Mouse (Mus musculus) B cell, adult 2 months (primary cell): ENCODE results near the gene Rhobtb1.

Source experiments
- DNase-seq, 2 experiments: peaks; one replicate each; pipeline ENCODE4 v3.0.0; 2022

The Rhobtb1 gene

DNA sequence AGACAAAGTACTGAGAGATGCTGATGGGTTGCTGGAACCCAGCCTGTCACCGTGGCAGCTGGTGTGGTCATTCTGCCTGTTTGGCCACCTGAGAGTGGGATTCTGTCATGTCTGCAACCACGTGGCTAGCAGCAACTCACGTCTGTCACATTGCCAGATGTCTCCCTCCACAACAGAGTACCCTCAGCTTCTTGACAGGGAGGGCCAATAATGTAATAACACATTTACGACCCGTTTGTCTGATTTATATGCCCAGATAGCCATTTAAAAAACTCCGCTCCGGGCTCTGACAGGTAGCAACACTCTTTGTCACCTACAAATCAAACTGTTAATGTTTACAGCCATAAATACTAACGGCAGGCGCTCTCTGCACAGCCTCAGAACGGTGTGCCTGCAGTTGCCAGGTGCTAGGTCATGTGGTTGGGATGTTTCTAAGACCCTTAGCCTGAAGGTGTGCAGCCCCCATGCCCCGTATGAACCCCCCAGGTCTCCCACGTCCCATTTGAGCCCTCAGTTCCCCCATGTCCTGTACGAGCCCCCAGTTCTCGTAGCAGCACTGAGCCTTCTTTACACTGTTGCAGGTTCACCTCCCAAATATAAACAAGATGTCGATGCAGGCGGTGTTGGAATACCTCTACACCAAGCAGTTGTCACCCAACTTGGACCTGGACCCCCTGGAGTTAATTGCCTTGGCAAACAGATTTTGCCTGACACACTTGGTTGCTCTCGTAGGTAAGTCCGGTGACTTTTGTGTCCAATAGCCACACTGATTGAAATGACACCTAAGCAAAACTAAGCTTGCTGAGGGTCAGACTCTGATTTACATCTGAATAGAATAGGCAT lies 127.8 kb downstream of the Rhobtb1 start:
- no peak for DNase-seq

DNA sequence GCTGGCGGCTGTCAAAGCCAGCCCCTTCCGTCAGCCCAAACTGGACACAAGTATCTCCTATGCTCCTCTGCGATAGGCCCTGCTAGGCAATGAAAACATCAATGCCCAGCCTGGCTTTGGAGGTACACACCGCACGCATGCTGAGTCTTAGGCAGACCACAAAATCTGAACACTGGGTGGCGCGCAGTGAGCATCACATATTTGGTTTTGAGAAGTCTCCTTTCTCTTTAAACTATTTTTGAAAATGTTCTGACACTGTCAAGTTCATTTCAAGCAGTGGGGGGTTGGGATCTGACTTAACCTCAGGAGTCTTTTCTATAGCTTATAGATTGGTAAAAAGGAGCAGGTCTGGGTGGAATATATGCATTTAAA lies 128.4 kb downstream of the Rhobtb1 start:
- no peak for DNase-seq

DNA sequence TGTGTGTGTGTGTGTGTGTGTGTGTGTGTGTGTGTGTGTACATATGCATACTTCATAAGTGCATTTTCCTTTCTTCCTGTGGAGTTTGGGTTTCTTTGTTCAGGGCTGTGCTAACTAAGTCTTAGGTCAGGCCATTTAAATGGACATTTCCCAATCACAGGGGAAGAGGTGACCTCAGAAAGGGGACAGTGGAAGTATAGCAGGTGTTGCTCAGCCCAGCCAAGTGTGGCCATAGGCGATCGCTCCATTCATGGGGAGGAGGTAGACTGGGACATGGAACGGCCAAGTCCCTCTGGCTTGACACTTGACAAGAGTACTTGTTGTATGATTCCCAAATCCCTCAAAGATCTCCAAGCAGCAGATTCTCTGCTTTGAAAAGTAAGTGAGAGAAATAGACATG lies 135.7 kb downstream of the Rhobtb1 start:
- DNase-seq = no peak

DNA sequence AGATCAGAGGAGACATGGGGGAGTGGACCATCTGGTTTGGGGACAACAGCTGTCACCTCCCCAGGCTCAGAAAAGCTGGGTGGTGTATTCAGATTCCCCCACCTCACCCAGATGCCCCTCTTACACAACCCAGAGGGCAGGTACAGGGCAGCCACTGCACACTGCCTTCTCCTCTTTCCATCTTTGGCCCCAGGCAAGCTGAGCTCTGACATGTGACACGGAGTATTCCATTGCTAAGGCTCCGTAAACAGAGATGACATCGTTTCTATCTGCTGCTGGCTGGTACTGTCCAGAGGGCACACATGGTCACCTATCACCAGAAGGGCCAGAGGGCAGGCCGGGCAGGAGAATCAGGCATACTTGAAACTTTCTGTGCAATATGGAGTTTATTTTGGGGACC lies 136.9 kb downstream of the Rhobtb1 start:
- DNase-seq = no peak

DNA sequence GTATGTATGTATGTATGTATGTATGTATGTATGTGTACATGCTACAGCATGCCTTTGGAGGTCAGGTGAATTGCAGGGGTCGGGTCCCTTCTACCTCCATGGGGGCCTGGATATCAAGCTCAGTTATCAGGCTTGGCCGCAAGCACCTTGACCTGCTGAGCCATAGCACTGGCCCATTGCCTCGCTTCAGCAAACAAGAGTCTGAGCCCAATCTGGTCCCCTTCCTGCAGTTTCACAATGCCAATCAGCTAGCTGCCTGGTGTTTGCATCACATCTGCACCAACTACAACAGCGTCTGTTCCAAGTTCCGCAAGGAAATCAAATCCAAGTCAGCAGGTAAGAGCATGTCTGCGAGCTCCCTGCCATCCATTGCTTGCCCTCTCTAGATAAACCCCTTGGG lies 137.5 kb downstream of the Rhobtb1 start:
- no peak for DNase-seq

DNA sequence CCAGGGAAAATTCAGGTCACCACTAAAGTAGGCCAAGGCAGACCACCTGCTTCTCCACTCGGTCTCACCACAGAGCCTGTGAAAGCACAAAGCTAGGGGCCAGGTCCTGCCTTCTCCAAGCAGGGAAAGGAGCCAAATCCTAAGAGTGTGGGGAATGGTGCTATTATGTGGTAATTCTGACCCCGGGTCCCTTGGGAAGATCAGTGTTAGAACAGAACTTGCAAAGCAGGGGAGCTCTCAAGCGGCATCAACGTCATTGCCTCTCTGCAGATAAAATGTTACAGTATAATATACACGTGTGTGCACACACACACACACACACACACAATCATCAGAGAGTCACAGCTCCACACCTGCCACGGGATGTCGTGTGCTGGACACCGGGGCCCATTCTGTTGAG lies 139.5 kb downstream of the Rhobtb1 start:
- no peak for DNase-seq

DNA sequence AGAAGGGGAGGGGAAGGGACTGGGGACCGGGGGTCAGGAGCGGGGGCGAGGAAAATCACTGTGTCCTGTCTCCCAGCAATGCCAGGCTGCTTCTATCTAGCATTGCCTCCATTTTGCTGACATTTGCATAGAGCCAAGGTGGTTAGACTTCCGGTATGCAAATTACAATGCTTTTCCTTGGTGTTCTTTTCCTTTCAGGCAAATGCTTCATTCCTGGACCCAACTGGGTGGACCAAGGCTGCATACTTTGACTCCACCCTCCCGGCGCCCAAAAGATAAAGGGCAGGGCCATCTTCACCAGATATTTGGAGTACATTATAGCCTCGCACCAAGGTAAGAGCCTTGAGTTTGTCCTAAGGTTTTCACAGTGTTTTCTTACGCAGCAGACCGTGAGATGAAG lies 144.7 kb downstream of the Rhobtb1 start:
- no peak for DNase-seq

DNA sequence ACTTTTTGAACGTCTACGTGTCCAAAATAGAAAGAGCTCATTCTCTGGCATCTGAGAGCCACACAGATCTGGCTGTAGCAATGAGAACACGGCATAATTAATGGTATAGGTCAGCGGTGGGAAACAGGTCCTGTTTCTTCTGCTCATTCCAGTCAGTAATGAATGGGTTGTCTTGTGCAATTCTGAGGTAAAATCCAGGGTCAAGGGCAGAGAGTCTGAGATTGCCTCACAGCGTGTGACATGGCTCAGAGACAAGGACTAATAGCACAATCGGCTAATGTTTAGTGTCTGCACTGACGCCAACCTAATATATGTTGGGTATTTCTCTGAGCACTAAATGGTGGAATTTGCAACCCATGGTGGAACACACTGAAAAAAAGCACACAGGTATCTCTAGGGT lies 148.8 kb downstream of the Rhobtb1 start:
- DNase-seq = no peak

DNA sequence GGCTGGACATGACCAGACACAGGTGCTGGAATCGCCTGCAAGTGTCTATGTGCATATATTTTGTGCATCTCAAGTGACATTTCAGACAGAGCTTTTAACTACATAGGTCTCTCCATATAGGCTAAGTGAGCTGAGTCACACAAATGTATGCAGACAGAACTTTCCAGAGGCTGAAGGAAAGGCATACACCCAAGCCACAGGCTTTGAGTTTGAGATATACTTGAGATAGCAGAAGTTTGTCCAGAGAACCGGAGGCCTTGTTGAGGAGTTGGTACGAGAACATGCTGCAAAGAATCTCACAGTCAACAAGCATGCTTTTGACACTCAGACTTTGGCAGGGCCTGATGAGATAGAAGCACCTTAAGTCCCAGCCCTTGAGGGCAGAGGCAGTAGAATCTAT lies 151.4 kb downstream of the Rhobtb1 start:
- no peak for DNase-seq

DNA sequence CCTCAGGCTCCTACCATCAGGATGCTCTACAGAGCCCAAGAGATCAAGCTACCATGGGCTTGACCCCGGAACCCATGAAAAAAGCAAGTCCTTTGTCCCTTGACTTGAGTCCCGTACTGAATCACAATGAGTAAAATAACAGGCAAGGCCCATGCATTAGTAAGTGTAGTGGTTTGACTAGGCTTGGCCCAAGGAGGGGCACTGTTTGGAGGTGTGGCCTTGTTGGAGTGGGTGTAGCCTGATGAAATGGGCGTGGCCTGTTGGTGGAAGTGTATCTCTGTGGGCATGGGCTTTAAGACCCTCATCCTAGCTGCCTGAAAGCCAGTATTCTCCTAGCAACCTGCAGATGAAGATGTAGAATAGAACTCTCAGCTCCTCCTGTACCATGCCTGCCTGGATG lies 153.6 kb downstream of the Rhobtb1 start:
- DNase-seq = no peak

DNA sequence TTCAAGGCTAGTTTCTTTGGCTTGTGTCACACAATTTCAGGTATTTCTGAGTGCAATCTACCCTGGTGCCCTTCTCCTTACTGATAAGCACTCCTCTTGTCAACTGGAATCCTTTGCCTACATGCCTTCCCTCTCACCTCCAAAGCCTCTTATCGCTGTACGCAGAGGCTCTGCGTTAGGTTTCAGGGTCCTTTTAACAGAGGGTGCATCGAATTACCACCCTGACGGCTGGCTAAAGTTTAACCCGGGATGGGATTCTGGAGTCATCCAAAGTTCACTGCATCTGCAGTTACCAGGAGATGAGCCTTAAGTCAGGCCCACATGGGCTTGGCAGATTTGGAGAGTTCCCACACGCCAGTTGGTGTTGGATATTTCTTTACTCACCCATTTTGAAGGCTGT lies 154.4 kb downstream of the Rhobtb1 start:
- no peak for DNase-seq

DNA sequence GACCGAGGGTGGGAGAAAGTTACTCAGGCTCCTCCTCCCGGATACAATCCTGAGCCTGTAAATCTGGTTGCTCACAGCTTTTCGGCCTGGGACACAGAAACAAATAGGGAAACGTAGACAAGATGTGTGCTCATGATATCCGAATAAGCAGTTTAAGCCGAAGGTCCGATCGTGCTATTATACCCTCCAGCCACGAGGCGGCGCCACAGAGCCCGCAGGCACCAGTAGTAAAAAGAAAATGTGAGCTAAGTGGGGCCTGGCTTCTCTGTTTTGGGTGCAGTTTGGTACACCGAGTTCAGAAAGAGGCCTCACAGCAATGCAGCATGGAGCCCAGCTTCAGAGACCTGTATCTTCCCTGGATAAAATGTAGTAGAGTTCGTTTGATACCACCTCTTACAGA lies 155.0 kb downstream of the Rhobtb1 start:
- peak; percentile 76 to 79 for DNase-seq

DNA sequence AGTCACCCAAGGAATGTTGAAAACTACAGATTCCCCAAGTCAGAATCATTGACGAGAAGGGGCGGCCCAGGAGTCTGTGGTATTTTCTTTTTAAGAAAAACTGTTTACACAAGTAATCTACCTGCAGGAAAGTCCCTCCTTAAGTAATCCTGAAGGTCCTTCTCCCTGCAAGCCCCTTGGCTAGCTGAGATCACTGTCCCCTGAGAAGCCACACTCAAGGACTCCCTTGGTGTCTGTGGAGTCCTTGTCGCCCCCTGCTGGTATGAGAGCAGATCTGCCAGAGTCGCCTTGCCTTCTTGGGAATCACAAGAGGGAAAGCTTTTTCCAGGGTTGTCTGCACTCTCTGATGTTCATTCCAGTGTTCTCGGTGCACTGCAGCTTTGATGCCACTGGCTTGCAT lies 155.8 kb downstream of the Rhobtb1 start:
- peak; percentile 61 to 67 for DNase-seq

DNA sequence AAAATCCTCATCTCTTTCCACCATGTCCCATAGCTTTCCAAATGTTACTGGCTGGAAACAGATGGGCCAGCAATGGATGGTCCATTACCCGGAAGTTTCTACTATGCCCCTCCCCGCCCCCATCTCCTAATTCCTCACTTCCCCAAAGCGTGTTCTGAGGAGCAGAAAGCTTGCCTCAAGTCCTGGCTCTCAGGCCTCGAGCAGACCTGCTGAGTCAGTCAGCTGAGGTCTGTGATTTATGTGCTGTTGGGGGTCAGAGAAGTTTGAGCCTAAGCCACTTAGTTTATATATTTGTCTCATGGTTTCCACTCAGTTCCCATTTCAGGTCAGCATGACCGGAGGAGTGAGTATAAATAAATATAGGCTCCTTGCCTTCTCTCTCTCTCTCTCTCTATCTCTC lies 157.9 kb downstream of the Rhobtb1 start:
- DNase-seq = no peak

DNA sequence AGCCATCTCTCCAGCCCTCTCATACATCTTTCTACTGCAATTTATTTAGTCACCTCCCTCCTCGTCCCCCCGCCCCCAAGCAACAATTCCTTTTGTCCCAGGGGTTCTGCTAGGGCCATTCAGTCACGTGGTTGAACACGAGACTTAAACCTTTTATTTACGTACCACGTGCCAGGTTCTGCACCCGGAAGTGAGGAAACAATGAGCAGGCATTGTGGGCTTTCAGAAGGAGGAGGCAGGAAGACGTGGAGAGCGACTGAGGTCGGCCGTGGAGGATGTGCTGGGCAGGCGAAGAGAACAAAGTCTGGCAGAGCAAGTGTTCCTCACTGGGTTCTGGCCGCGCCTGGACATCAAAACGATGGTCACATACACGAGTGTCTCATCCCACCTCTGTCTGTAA lies 160.6 kb downstream of the Rhobtb1 start:
- no peak for DNase-seq

DNA sequence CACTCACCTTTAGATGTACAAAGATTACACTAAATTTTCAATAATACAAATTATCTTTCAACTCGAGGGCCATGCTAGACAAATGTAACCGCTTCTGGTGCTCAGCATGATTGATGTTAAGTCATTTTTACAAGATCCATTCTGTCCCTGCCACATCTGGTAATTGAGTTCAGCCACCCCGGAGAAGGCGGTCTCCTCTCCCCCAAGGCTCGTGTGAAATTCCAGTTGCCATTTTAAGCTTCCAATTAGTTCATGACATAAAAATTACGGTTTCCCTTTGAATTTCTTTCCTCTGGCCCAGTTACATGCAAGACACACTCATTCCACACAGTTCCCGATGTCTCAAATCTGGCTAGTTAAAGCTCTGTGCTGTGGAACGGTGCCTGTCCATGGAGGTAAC lies 162.7 kb downstream of the Rhobtb1 start:
- no peak for DNase-seq

DNA sequence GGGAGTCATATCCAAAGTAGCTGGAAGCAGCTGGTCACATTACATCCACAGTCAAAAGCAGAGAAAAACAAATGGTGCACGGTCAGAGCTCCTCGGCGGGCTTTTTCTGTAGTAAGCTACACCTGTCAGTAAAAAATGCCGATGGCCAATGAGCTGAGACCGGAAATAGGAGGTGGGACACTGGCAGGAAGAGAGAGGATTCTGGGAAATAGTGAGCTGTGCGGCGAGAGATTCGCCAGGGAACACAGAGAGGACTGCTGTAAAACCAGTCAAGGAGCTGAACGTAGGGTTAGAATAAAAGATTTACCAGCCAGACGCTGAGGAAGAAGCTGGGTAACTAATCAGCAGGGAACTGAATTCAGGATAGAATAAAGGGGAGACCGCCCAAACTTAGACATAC lies 167.3 kb downstream of the Rhobtb1 start:
- DNase-seq = no peak

DNA sequence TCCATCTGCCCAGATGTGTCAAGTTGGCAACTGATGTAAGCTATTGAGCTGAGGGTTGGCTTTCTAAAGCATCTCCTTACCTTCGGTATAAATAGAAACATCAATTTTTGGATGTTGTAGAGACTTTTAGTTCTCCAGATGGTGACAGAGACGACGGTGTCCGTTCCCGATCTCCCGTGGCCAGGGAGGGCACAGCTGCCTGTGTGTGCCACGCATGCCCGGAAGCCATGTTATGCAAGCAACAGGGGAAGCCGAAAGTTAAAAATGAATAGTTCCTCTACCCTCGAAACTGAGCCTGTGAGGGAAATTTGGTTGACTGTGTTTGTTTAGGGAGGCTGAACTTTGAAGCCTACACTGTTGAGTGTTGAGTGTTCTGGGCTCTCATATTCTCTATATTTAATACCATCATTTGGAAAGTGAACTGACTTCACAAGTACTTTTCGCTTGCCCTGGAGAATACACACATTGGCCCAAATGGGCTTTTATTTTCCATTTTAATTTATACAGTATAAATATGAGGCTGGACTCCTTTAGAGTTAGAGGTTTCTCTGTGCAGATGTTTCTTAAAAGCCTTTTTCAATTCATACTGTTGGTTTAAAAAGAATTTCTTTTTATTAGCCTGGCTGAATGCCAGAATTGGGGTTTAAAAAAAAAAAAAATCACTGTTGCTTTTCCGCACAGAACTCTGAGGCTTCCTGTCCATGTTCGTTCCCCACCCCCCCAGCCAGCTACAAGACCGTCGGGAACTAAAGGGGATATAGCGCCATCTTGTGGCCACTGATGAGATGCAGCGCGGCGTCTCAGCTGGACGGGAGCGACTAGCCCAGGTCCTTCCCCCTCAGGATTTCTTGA lies 169.7 kb downstream of the Rhobtb1 start:
- peak; percentile 77 to 78 for DNase-seq

DNA sequence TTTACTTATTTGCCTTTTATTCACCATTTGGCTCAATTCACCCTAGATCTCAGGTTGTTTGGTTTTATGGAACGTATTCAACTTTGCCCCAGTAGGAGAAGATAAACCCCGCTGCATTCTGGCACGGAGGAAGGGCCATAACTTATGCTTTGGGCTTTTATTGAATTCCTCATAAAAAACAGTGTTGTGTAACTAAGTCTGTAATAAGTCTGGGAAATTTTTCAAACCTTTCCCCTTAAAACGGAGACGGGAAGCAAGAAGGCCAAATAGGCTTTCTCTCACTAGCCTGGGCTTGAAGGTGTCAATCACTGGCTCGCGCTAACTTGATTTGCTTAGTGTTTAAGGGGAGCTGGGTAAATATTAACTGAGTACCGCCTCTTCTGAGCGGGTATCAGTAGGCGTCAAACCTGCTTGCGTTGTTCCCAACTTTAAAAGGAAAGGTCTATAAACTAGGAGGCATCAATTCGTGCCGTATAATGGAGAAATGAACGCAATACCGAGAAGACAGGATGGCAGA lies 170.3 kb downstream of the Rhobtb1 start:
- DNase-seq = no peak

DNA sequence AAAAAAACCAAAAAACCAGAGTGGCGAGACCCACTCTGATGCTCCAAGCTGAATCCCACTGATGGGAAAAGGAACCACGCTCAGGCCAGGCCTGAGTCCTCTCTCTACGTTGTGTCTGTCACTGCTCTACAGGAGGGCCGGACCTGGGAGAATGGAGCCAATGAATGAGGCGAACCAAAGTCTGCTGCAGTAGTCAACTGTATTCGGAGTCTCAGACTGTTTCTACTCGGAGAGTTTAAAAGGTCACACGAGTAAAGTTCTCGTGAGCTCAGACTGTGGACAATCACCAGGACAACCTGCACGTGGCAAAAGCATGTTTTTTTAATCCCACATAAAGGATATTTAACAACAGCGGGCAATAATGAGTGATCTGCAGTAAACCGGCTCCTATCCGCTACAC lies 172.8 kb downstream of the Rhobtb1 start:
- no peak for DNase-seq

DNA sequence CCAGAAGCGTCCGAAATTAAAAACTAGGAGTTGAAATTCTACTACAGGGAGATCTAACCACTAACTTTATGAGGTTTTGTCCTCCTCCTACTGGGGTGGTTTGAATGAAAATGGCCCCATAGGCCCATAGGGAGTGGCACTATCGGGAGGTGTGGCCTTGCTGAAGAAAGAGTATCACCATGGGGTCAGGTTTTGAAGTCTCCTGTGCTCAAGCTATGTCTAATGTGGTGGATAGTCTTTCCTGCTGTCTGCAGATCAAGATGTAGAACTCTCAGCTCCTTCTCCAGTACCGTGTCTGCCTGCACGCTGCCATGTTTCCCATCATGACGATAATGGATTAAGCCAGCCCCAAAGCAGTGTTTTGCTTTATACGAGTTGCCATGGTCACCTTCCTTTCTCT lies 173.6 kb downstream of the Rhobtb1 start:
- no peak for DNase-seq

DNA sequence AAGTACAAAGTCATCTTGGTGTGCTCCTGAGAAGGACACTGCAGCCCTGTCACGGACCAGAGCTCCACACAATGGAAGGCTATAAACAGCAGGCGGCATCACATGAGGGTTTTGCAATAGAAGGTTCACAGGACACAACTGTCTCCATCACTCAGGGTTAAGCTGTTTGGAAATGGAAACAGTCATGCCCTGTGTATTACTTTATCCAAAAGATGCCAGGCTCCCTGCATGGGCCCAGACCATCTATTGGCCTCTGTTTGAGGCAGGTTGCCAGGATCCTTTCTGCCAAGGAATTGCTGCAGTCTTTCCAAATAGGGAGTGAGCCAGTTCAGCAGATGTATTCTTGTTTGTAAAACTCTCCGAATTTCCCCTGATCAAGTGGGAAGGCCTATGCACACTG lies 175.2 kb downstream of the Rhobtb1 start:
- no peak for DNase-seq

DNA sequence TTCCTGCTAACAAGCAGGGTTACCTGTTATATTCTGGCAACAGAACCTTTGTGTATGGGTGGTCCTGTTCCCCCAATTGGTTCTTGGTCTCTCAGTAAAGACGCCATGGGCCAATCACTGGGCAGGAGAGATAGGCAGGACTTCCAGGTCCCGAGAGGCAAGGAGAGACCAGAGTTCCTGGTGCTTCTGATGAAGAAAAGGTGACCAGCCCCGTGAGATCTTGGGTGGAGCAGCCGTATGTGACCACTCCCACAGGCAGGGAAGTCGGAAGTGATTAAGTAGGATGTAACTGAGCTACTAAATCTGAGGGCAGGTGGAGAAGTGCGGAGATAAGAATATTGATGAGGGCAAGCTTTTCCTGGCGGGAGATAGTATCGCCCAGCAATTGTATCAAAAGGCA lies 176.1 kb downstream of the Rhobtb1 start:
- no peak for DNase-seq

DNA sequence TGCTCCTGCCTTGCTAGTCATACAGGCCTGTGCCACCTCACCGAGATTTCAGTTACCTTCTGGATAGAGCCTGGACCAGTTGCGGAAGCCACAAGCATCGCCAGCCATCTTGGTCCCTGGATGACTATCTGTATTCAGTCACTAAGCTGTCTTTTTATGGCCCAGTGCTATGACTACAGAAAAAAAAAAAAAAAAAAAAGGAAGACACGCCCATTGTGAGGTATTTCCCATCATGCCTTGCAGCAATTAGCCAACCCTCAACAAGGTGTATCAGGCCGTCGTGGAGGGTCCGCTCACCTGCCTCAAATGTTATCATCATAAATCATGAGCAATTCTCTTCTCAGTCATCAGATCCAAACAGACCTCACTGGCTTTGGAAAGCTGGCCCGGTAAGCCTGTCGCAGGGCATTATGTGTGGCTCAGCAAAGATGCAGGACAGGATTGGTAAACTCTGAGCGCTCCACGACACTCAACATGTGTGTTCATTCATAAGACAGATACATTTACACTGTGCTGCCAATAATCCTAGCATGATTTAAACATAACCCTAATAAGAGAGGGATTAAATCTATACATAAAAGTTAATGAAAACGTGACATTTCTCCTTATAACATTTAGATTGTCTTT lies 176.9 kb downstream of the Rhobtb1 start:
- no peak for DNase-seq
